Mouse (Mus musculus) urinary bladder, adult 18-20 months (tissue): Measurements from ENCODE around the gene Gm42421.

Experiments used
- DNase-seq, 2 experiments: peaks; one replicate each; pipeline ENCODE4 v3.0.0; 2022; ENCODE audit warnings: low spot score in 2 of 2, mixed read lengths in 2 of 2

Gene Gm42421

GRCm38 (mm10) chr5:143927875-143928274 is at the start of gene Gm42421:
Gene Gm42421 (plus strand): TSS chr5:143928175.
- no peak for DNase-seq

- DNase-seq = no peak
These were observed 42.7 kb upstream of the Gm42421 start for GRCm38 (mm10) chr5:143885274-143885673.

- DNase-seq = no peak
These were observed 37.2 kb upstream of the Gm42421 start for GRCm38 (mm10) chr5:143890741-143891140.

GRCm38 (mm10) chr5:143892255-143892886 is 35.6 kb upstream of the Gm42421 start:
- DNase-seq = no peak

GRCm38 (mm10) chr5:143893396-143893795 is 34.6 kb upstream of the Gm42421 start:
- peak; percentile 52 to 82 for DNase-seq

GRCm38 (mm10) chr5:143897635-143898330 is 30.2 kb upstream of the Gm42421 start, which contains the start of gene Ankrd61:
Gene Ankrd61 (minus strand): TSS chr5:143897685.
- no peak for DNase-seq

GRCm38 (mm10) chr5:143902111-143902510 is 25.9 kb upstream of the Gm42421 start:
- DNase-seq = no peak

GRCm38 (mm10) chr5:143903813-143904212 is 24.2 kb upstream of the Gm42421 start:
- no peak for DNase-seq

- DNase-seq = no peak
These were observed 21.5 kb upstream of the Gm42421 start for GRCm38 (mm10) chr5:143906429-143906828.

GRCm38 (mm10) chr5:143908926-143909325 is 19.0 kb upstream of the Gm42421 start:
- no peak for DNase-seq

- peak; percentile 88 to 97 for DNase-seq
These were observed 18.3 kb upstream of the Gm42421 start, which contains the start of the genes Aimp2 and Pms2 for GRCm38 (mm10) chr5:143909417-143910400. Gene Aimp2 (minus strand): TSS chr5:143909847. Gene Pms2 (plus strand): TSS chr5:143909964.

- DNase-seq = no peak
These were observed 11.8 kb upstream of the Gm42421 start for GRCm38 (mm10) chr5:143916221-143916620.

- peak; percentile 38 to 42 for DNase-seq
These were observed 10.6 kb upstream of the Gm42421 start for GRCm38 (mm10) chr5:143917418-143917817.

- DNase-seq = no peak
These were observed 9.9 kb upstream of the Gm42421 start for GRCm38 (mm10) chr5:143918120-143918519.

- DNase-seq = no peak
These were observed 3.1 kb upstream of the Gm42421 start for GRCm38 (mm10) chr5:143924781-143925452.

- DNase-seq = no peak
These were observed 1.3 kb downstream of the Gm42421 start for GRCm38 (mm10) chr5:143929291-143929690.

- no peak for DNase-seq
These were observed 2.7 kb downstream of the Gm42421 start for GRCm38 (mm10) chr5:143930656-143931055.

GRCm38 (mm10) chr5:143931863-143932580 is 4.0 kb downstream of the Gm42421 start:
- no peak for DNase-seq

GRCm38 (mm10) chr5:143932831-143933230 is 4.9 kb downstream of the Gm42421 start, which contains the start of gene Rsph10b:
Gene Rsph10b (plus strand): TSS chr5:143933035.
- no peak for DNase-seq

GRCm38 (mm10) chr5:143933414-143933813 is 5.4 kb downstream of the Gm42421 start:
- DNase-seq = no peak

GRCm38 (mm10) chr5:143933875-143934274 is 5.9 kb downstream of the Gm42421 start:
- no peak for DNase-seq
